Mouse (Mus musculus) G1E (cell line): ENCODE measurements around the gene Nuak1.

Experiments used
- CTCF ChIP-seq: IDR thresholded peaks from 2 replicates; pipeline ENCODE4 v1.5.1; 2012; ENCODE audit warnings: low read depth, low read length, inconsistent platforms, mixed read lengths
- GATA1 ChIP-seq: IDR thresholded peaks from 2 replicates; pipeline ENCODE4 v1.6.1; 2012; ENCODE audit warnings: borderline replicate concordance, low read length, inconsistent platforms, mixed read lengths
- POLR2AphosphoS5 ChIP-seq: IDR thresholded peaks from 2 replicates; pipeline ENCODE4 v1.6.1; 2012; ENCODE audit warnings: low read depth, low read length, inconsistent platforms; ENCODE audit not compliant: insufficient replicate concordance
- TAL1 ChIP-seq: conservative IDR thresholded peaks from 2 replicates; pipeline ENCODE4 v1.6.1; 2012; ENCODE audit warnings: low read depth, low read length, inconsistent platforms, mixed read lengths

DNA sequence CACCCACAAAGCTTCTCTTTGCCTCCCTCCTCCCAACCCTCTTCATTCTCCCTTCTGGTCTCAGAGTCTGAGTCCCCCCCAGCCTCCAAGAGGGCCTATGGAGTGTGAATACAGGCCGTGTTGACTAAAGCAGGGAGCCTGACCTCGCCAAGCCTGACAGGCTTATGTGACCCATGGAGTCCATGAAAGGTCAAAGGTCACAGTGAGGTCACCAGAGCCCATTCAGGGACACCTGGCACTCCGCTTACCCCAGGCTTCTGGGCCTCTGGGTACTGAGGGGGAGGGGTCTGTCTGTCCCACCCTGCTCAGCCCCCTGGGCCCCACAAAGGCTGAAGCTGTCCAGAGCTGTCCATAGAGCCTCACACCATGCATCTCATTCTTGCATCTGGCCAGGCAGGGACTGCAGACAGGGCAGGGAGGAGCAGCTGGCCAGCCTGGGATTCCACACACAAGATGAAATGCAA, 37.2 kb upstream of the Nuak1 start:
- TF ChIP-seq CTCF = no peak
- TF ChIP-seq GATA1 = no peak
- TF ChIP-seq TAL1 = no peak
- TF ChIP-seq POLR2AphosphoS5 = no peak
